Comparison of ENCODE assay signal across 20 mouse cellular contexts in the genomic region with DNA sequence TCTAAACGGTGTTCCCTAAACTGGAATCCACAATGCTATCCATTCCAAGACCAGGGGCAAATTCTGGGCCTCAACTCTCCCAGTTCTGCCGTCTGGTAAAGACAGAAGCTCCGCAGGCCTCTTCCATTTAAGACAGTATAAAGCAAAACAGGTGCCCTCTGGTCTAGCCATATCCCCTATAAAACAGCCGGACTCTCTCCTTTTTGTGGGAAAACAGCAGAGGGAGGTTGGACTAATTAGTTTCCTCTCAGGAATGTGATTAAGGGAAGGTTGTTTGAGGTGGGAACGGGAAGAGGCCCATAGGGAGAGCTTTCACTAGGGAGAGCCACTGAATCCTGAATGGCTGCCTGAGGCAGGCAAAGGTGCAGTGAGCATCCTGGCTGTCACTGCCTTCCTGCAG.
"Had no signal": no experiment of that assay in that cellular context is flagged by ENCODE, and none has a peak within 500 bp of the region (broad histone marks: within the 10 kb centered on the region; RNA-seq: fewer than 3 reads in every experiment).

No protein-coding gene starts in this region.

- H3K4me1 ChIP-seq: neural tube, embryonic 13.5 days had no signal

- H3K27ac ChIP-seq: kidney, postnatal 0 days; layer of hippocampus, adult 2 months; liver, embryonic 14.5 days; midbrain, embryonic 10.5 days; neural tube, embryonic 13.5 days had no signal

- H3K9ac ChIP-seq: liver, embryonic 14.5 days; liver, postnatal 0 days; lung, embryonic 14.5 days; neural tube, embryonic 13.5 days had no signal

- ATAC-seq: intestine, postnatal 0 days; liver, postnatal 0 days had no signal

- H3K27me3 ChIP-seq: megakaryocyte, embryonic 14.5 days; neural tube, embryonic 13.5 days had no signal

- H3K4me3 ChIP-seq: layer of hippocampus, adult 2 months; megakaryocyte, embryonic 14.5 days; midbrain, embryonic 10.5 days; myocyte; neural tube, embryonic 13.5 days had no signal

- H3K9me3 ChIP-seq: midbrain, embryonic 10.5 days; neural tube, embryonic 13.5 days had no signal

- DNase-seq: kidney, adult 2 months; kidney, postnatal 25 days; layer of hippocampus, adult 9-11 months; left cerebral cortex, postnatal 4 days; liver, postnatal 0 days; lung, embryonic 14.5 days; lung, postnatal 10 days; lung, postnatal 36 days; midbrain, embryonic 14.5 days; thymus, adult 18-20 months; thymus, postnatal 36 days had no signal

- H3K36me3 ChIP-seq: midbrain, embryonic 10.5 days; neural tube, embryonic 13.5 days had no signal

- H3K4me2 ChIP-seq: liver, embryonic 11.5 days; lung, embryonic 14.5 days; neural tube, embryonic 13.5 days had no signal
